Mouse (Mus musculus): ENCODE data around the gene Ston1.

- no peak for TF ChIP-seq CTCF (IDR thresholded peaks at IDR 0.05; ENCODE audit: control insufficient read depth, insufficient read depth, insufficient read length)
- TF ChIP-seq CEBPB (IDR thresholded peaks at IDR 0.05; ENCODE audit: low read depth): no peak
Measured at GRCm38 (mm10) chr17:88669921-88670320, 72.4 kb downstream of the Ston1 start.

Measured in C2C12 (cell line).